Mouse (Mus musculus) embryonic facial prominence, embryonic 14.5 days (tissue): ENCODE results near the gene Rab25. TPM values are rescaled to one million over a fixed set of nuclear protein-coding genes. Genes with fewer than 3 reads are reported as not detected.

Source experiments
- ATAC-seq: fragments of 200-750 bp; cut with Nextera tagmentation; 2 replicates; pipeline ENCODE4 v1.8.0; 2017; ENCODE audit warnings: low read depth, moderate number of reproducible peaks, moderate TSS enrichment
- DNase-seq: peaks from one replicate; pipeline ENCODE4 v3.0.0-alpha.2; 2015; ENCODE audit warnings: low spot score
- H3K27ac ChIP-seq: fragments of 300-500 bp; sonication (generic); replicated peaks from 2 replicates; pipeline ENCODE4 v1.5.1; 2014; ENCODE audit warnings: low read depth, mild to moderate bottlenecking, low read length, moderate library complexity
- H3K27me3 ChIP-seq: fragments of 300-500 bp; sonication (generic); replicated peaks from 2 replicates; pipeline ENCODE4 v1.6.1; 2014; ENCODE audit warnings: low read length; ENCODE audit not compliant: control insufficient read depth, insufficient read depth
- H3K36me3 ChIP-seq: fragments of 300-500 bp; sonication (generic); 2 replicates; pipeline ENCODE4 v1.6.1; 2014; ENCODE audit warnings: low read length, mixed read lengths; ENCODE audit not compliant: control insufficient read depth, insufficient read depth
- H3K4me1 ChIP-seq: fragments of 300-500 bp; sonication (generic); 2 replicates; pipeline ENCODE4 v1.6.1; 2014; ENCODE audit warnings: antibody characterized with exemption, low read length; ENCODE audit not compliant: control insufficient read depth, insufficient read depth
- H3K4me2 ChIP-seq: fragments of 300-500 bp; sonication (generic); 2 replicates; pipeline ENCODE4 v1.6.1; 2014; ENCODE audit warnings: low read depth, mild to moderate bottlenecking, low read length, moderate library complexity, mixed read lengths
- H3K4me3 ChIP-seq: fragments of 300-500 bp; sonication (generic); 2 replicates; pipeline ENCODE4 v1.5.1; 2014; ENCODE audit warnings: low read depth, mild to moderate bottlenecking, low read length
- H3K9ac ChIP-seq: fragments of 300-500 bp; sonication (generic); 2 replicates; pipeline ENCODE4 v1.6.1; 2014; ENCODE audit warnings: low read depth, mild to moderate bottlenecking, low read length, moderate library complexity, mixed read lengths
- H3K9me3 ChIP-seq: fragments of 300-500 bp; sonication (generic); 2 replicates; pipeline ENCODE4 v1.6.1; 2016; ENCODE audit warnings: low read length; ENCODE audit not compliant: control insufficient read depth
- whole genome bisulfite sequencing: fragments of 180-500 bp; shearing (Covaris S2); extraction: QIAGEN DNeasy Blood & Tissue Kit; methylation state at CpG from one replicate; pipeline ENCODE4 v1.1.7; 2014; 5-methylcytosine and 5-hydroxymethylcytosine counted together
- polyA plus RNA-seq: library from polyadenylated mRNA; unstranded; fragments of >200 nt; fragmentation: Nextera tagmentation; extraction: Ambion mirVana; gene quantifications from 2 replicates; pipeline ENCODE4 v1.2.1, GENCODE M21; 2014

The Rab25 gene
- polyA plus RNA-seq, 1 experiment from 2014 or later = 38.0 TPM

DNA sequence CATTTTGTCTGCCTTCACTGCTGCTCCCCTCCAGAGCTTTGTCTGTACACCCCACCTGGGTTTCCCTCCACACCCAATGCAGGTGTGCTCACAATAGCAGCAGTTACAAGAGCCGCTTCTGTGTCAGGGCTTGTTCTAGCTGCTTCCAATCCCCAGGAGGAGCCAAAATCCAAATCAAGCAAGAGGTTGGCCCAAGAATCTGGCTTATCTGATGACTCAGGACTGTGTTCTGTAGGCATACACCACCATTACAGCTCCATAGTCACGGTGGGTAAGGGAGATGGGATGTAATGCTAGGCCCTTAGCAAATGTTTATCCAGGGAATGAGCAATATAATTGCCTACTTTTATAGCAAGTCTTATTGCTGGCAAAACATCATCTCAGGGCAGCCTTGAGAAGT is 31.7 kb downstream of the Rab25 start:
- H3K27ac ChIP-seq = 0 out of 2 replicates have a peak overlapping the region, but pooled peaks have one; percentile 25
- no peak overlapping the region for H3K9ac ChIP-seq
- H3K9me3 ChIP-seq = no peaks in the 10 kb centered on the region
- H3K4me1 ChIP-seq = peaks cover 34% of the 10 kb centered on the region
- H3K4me2 ChIP-seq = no peak overlapping the region
- DNase-seq (no peak), ATAC-seq (no peak)
- no peaks in the 10 kb centered on the region for H3K36me3 ChIP-seq
- no peaks in the 10 kb centered on the region for H3K27me3 ChIP-seq
- WGBS = 76% methylated on average over 2 of the region's 2 CpGs
- H3K4me3 ChIP-seq = no peak overlapping the region

DNA sequence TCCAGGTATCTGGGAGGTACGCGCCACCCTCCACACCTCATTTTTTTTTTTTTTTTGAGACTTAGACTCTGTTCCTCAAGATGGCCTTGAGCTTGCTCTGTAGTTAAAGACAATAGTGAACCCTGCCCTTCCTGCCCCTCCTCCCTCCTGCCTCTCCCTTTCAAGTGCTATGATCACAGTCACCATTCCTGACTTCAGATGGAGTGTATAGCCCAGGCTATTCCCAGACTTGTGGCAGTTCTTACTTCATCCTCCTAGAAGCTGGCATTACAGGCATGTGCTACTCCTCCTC is 33.1 kb downstream of the Rab25 start:
- 100% methylated on average over 2 of the region's 2 CpGs for WGBS
- H3K4me3 ChIP-seq = no peak overlapping the region
- no peaks in the 10 kb centered on the region for H3K27me3 ChIP-seq
- no peak overlapping the region for H3K27ac ChIP-seq
- no peak overlapping the region for H3K4me2 ChIP-seq
- H3K36me3 ChIP-seq = no peaks in the 10 kb centered on the region
- H3K9ac ChIP-seq = no peak overlapping the region
- no peak for ATAC-seq
- peaks cover 45% of the 10 kb centered on the region for H3K4me1 ChIP-seq
- no peaks in the 10 kb centered on the region for H3K9me3 ChIP-seq
- DNase-seq = no peak

DNA sequence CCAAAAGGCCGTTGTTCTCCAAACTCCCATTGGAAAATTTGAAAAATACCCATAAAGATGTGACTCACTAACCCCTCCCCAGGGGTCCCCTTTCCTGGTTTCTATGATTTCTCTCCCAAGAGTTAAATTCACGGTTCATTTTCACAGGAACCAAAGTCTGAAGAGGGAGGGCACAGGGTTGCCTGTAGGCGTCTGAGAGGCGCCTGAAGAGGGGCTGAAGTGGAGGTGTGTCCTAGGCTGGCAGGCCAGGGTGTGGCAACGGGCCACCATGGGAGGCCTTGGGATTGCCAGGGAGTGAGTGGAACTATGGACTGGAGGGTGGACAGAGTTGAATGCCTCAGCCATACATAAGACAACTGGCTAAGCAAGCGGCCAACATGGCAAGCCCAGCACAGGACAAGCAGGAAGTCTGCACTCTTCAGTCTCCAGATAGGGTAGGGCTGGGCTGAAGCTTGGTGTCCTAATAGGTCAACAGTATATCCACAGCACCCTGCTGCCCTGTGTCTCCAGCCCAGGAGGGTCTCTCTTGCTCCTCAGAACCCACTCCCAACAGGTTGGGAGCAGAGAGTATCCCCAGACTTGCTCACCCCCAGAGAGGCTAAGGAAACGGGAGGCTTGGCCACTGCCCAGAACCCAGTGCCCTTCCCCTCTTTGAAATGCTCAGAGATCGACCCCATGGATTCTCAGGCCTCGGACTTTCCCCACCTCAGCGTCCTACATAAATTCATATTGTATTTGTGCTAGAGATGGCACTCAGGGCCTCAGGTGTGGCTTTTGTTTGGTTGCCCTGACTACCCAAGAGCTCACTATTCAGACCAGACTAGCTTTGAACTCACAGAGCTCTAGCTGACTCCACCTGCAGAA is 33.6 kb downstream of the Rab25 start:
- H3K27ac ChIP-seq = peak overlapping the region; percentile 86
- no peak overlapping the region for H3K9ac ChIP-seq
- WGBS = 70% methylated on average over 10 of the region's 10 CpGs
- peaks cover 48% of the 10 kb centered on the region for H3K4me1 ChIP-seq
- H3K27me3 ChIP-seq = no peaks in the 10 kb centered on the region
- H3K9me3 ChIP-seq = no peaks in the 10 kb centered on the region
- DNase-seq (no peak), ATAC-seq (no peak)
- no peak overlapping the region for H3K4me2 ChIP-seq
- H3K4me3 ChIP-seq = no peak overlapping the region
- no peaks in the 10 kb centered on the region for H3K36me3 ChIP-seq

DNA sequence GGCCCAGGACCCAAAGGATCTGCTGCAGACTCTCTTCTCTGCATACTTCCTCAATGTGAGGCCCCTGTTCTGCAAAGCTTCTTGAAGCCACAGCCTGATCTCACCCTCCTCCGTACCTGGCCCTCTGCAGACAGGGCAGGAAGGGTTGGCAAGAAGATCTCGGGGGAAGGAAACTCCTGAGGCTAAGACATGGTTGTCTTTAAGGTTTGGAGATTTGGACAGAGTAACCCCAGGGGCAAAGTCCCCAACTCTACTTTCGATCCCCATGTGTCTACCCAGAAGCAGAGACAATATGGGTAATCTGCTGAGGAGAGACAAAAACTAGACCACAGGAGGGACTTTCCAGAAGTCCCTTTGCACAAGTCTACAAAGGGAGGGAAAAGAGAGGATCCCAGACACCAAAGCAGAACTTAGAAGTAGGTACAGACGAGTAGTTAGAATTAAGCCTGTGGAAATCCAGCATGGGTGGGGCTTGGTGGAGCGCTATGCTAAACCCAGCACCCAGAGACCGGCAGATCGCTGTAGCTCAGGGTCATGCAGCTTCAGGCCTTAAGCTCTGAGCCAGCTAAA is 34.5 kb downstream of the Rab25 start:
- peak overlapping the region; percentile 15; the same call in 1 of the 2 replicates for H3K4me2 ChIP-seq
- H3K27me3 ChIP-seq = no peaks in the 10 kb centered on the region
- H3K4me1 ChIP-seq = peaks cover 52% of the 10 kb centered on the region
- peak overlapping the region; percentile 86 for H3K27ac ChIP-seq
- DNase-seq (no peak), ATAC-seq (no peak)
- H3K9ac ChIP-seq = peak overlapping the region; percentile 26; the same call in 1 of the 2 replicates
- H3K9me3 ChIP-seq = no peaks in the 10 kb centered on the region
- no peak overlapping the region for H3K4me3 ChIP-seq
- H3K36me3 ChIP-seq = no peaks in the 10 kb centered on the region
- WGBS = 63% methylated on average over 7 of the region's 7 CpGs

DNA sequence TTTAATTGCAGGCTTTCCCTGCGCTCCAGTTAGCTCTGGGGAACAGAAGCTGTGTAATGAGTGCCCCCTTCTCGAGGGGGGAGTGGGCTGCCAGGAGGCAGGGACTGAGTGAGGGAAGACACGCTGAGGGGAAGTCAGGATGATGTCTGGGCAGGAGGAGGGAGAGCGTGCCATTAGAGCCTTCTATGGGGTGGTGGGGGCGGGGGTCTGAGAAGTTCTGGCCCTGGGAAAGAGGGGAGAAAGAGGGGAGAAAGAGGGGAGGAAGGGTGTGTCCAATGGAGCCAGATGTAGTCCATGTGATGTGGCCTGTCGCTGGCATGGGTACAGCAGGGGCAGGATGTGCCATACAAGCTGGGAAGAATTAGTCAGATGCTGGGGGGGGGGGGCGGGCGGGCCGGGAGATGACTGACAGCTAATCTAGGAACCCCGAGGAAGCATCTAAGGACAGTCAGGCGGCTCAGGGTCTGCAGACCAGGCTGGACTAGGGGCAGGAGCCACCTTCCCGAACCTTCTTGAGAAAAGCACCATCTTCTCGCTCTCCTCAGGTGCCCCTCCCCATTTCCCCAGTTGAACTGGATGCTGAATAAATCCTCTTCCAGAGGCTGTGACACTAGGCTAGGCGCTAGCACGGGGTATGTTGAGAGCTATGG is 35.1 kb downstream of the Rab25 start:
- H3K4me2 ChIP-seq = peak overlapping the region; percentile 31
- ATAC-seq = peak; percentile 16; the same call in 1 of the 2 replicates

DNA sequence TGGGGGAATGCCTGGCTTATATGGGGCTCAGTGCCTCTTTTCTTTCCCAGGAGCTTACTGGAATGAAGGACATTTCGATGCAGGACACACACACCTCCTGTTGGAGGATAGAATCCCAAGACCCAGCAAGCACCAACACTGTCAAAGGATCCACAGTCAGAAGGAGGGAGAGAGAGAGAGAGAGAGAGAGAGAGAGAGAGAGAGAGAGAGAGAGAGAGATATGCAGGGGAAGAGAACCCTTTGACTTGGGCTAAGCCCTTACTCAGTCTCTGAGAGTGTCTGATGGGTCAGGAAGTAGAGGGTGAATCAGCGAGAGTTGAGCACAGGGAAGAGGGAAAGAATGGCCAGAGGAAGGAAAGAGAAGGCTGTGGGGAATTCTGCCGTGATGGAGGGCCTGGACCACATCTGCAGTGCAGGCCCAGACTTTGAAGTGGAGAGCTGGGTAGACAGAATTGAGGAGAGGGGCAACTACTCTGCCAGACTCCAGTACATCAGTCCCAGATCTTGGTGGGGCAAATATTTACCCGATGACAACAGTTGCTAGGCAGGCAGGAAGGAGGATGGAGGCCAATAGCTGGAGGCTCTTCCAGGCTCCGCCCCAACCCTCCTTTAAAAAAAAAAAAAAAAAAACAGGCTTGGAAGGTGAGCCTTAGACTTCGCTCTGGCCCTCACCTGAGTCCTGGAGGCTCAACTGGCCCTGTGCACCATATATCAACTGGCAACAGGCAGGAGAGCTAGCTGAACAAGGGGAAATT is 35.8 kb downstream of the Rab25 start:
- Histone ChIP-seq H3K4me1 (peaks cover 52% of the 10 kb centered on the region), H3K4me3 (no peak overlapping the region)

More for the DNA sequence above, 35.1 kb downstream of the Rab25 start:
- H3K27me3 ChIP-seq = no peaks in the 10 kb centered on the region
- H3K27ac ChIP-seq = peak overlapping the region; percentile 86
- H3K9ac ChIP-seq = peak overlapping the region; percentile 26; the same call in 1 of the 2 replicates
- no peaks in the 10 kb centered on the region for H3K9me3 ChIP-seq
- H3K4me1 ChIP-seq = peaks cover 52% of the 10 kb centered on the region
- H3K4me3 ChIP-seq = no peak overlapping the region
- peak; percentile 88 for DNase-seq
- WGBS = 27% methylated on average over 9 of the region's 15 CpGs
- no peaks in the 10 kb centered on the region for H3K36me3 ChIP-seq

DNA sequence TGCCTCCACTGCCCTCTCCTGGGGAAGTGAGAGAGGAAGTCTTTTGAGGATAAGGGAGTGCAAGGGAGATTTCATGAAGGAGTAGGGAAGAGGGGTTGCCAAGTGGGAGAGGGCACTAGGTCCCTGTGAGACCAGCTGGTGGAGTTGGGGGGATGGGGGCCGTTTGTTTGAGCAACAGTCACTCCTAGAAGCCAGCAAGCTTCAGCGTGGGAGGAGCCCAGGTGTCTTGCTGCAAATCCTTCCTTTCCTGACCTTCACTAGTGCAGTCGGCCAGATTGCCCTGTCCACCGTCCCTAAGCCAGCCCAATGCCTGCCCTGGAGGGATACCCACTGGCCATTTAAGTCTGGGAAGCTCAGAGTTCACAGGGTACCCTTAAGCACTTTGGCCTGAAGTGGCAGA is 36.5 kb downstream of the Rab25 start:
- Histone ChIP-seq H3K27ac (peak overlapping the region; percentile 86), H3K9me3 (no peaks in the 10 kb centered on the region), H3K4me3 (no peak overlapping the region), H3K27me3 (no peaks in the 10 kb centered on the region), H3K36me3 (no peaks in the 10 kb centered on the region), H3K9ac (peak overlapping the region; percentile 6; the same call in 1 of the 2 replicates), H3K4me1 (peaks cover 52% of the 10 kb centered on the region), H3K4me2 (peak overlapping the region; percentile 31; the same call in 1 of the 2 replicates)
- no peak for DNase-seq
- 70% methylated on average over 4 of the region's 4 CpGs for WGBS
- no peak for ATAC-seq

More for the DNA sequence above, 35.8 kb downstream of the Rab25 start:
- H3K27me3 ChIP-seq = no peaks in the 10 kb centered on the region
- H3K9me3 ChIP-seq = no peaks in the 10 kb centered on the region
- ATAC-seq (no peak), DNase-seq (peak; percentile 62)
- H3K27ac ChIP-seq = peak overlapping the region; percentile 86
- H3K36me3 ChIP-seq = no peaks in the 10 kb centered on the region
- H3K4me2 ChIP-seq = peak overlapping the region; percentile 31
- 32% methylated on average over 6 of the region's 6 CpGs for WGBS
- H3K9ac ChIP-seq = 0 out of 2 replicates have a peak overlapping the region, but pooled peaks have one; percentile 26
